Mouse (Mus musculus) cerebellum, adult 2 months (tissue): Measurements from ENCODE around the gene Ap3b1.

Source experiments
- CTCF ChIP-seq: fragments of 200-500 bp; IDR thresholded peaks from 2 replicates; pipeline ENCODE4 v1.5.1; 2011; ENCODE audit warnings: low read depth, mild to moderate bottlenecking, control low read depth, low read length, moderate library complexity, borderline replicate concordance; ENCODE audit not compliant: insufficient read depth
- POLR2A ChIP-seq: fragments of 200-500 bp; IDR thresholded peaks from 2 replicates; pipeline ENCODE4 v1.6.1; 2011; ENCODE audit warnings: low read length, control low read depth, borderline replicate concordance; ENCODE audit not compliant: insufficient read depth

DNA sequence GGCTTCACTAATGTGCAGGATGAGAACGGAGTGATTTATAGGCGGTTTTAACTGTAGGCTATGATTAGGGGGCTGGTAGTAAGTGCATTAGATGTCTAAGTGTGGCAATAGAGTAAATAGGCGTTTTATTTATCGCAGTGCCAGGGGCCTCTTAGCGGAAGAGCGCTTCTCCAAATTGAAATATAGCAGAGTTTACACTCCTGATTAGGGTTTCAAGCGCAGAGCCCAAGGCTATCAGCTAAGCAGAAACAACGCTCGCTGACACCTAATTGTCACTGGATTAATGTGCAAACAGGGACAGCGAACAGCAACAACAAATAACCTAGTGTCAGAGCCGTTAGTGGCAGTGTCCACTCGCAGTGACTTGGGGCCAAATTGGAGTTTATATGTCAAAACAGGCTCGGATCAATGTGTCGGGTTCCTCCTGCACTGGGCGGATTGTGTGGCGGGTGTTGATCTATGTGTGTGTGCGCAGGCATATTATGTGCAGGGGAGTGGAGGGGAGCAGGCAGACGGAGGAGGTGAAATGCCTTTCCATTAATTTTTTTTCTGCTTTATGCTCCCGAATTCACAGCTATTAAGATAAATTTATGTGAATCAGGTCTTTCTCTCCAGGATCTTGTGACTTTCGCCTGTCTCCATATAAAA is 237.8 kb downstream of the Ap3b1 start:
- no peak for TF ChIP-seq POLR2A
- no peak for TF ChIP-seq CTCF
